Mouse (Mus musculus) erythroblast, embryonic 14.5 days (primary cell): ENCODE measurements around the gene Gm21488. TPM values are rescaled to one million over a fixed set of nuclear protein-coding genes. Genes with fewer than 3 reads are reported as not detected.
"Not testable (repeated sequence)": the region's sequence is repeated elsewhere in the genome, so short reads cannot be mapped to it uniquely, and the experiment has no call there.

Experiments
- H3K27me3 ChIP-seq: 2 replicates; pipeline ENCODE4 v1.6.1; 2012; ENCODE audit warnings: inconsistent platforms; ENCODE audit not compliant: control insufficient read depth
- H3K36me3 ChIP-seq: 2 replicates; pipeline ENCODE4 v1.6.1; 2012; ENCODE audit warnings: mild to moderate bottlenecking, inconsistent platforms; ENCODE audit not compliant: control insufficient read depth
- H3K4me1 ChIP-seq: 2 replicates; pipeline ENCODE4 v1.6.1; 2012; ENCODE audit warnings: inconsistent platforms; ENCODE audit not compliant: control insufficient read depth
- H3K4me3 ChIP-seq: replicated peaks from 2 replicates; pipeline ENCODE3; 2012; ENCODE audit warnings: moderate library complexity, mild to moderate bottlenecking, inconsistent platforms
- H3K9me3 ChIP-seq: 2 replicates; pipeline ENCODE4 v1.6.1; 2012; ENCODE audit warnings: low read length, inconsistent platforms, mixed read lengths; ENCODE audit not compliant: control insufficient read depth
- polyA plus RNA-seq: library from polyadenylated mRNA; stranded (reverse); fragments of >175 nt; gene quantifications from 2 replicates; pipeline ENCODE4 v1.2.3, GENCODE M21; 2012

The Gm21488 gene
- polyA plus RNA-seq, result not detected in 2 replicates

- H3K36me3 ChIP-seq, H3K27me3 ChIP-seq, H3K9me3 ChIP-seq, H3K4me1 ChIP-seq, H3K4me3 ChIP-seq: not testable (repeated sequence)
These were observed at the start of gene Gm21488 for GRCm38 (mm10) chrY:27521820-27522219. Gm21488 (minus strand) TSS chrY:27521920.
